Mouse (Mus musculus): ENCODE measurements at regions not wholly inside any gene's neighbourhood (a gene's known extent, or its start where the extent isn't known, plus 50 kb on each side); places are given as distances from the start of the nearest gene placed in this dataset.

DNA sequence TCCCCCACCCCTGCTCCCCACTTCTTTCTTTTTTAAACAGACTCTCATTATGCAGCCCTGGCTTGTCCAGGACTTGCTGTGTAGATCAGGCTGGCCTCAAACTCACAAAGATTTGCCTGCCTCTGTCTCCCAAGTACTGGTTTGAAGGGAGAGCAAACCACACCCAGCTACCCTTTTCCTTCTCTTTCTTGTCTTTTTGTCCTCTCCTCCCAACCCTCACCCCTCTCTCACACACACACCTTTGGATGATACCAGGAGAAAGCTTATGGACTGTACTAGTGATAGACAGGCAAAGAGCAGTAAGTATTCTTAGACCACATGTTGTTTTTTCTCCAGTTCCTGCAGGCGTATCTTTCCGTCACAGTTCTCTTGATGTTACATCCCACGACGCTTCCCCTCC is 65.8 kb upstream of the Mkln1 start:
- no peak overlapping the region for H3K27ac ChIP-seq
- no peaks in the 10 kb centered on the region for H3K4me1 ChIP-seq (replicated peaks; ENCODE audit: insufficient read depth, low read length)
- no peaks in the 10 kb centered on the region for H3K9me3 ChIP-seq (replicated peaks; ENCODE audit: low read length)
- H3K27me3 ChIP-seq (ENCODE audit: insufficient read depth, low read length), result no peaks in the 10 kb centered on the region
- no peak overlapping the region for H3K9ac ChIP-seq (ENCODE audit: low read depth, low read length)
- H3K4me2 ChIP-seq (ENCODE audit: low read length), result no peak overlapping the region
- ATAC-seq (replicated peaks; ENCODE audit: low FRiP score, low read depth) (no peak), DNase-seq (ENCODE audit: low spot score) (no peak)
- no peak for TF ChIP-seq CTCF (IDR thresholded peaks at IDR 0.05; ENCODE audit: low read depth)
- H3K36me3 ChIP-seq (ENCODE audit: insufficient read depth, low read length), result no peaks in the 10 kb centered on the region
- 73% methylated on average over 4 of the region's 4 CpGs for WGBS
- no peak overlapping the region for H3K4me3 ChIP-seq (replicated peaks; ENCODE audit: low read depth, low read length)

DNA sequence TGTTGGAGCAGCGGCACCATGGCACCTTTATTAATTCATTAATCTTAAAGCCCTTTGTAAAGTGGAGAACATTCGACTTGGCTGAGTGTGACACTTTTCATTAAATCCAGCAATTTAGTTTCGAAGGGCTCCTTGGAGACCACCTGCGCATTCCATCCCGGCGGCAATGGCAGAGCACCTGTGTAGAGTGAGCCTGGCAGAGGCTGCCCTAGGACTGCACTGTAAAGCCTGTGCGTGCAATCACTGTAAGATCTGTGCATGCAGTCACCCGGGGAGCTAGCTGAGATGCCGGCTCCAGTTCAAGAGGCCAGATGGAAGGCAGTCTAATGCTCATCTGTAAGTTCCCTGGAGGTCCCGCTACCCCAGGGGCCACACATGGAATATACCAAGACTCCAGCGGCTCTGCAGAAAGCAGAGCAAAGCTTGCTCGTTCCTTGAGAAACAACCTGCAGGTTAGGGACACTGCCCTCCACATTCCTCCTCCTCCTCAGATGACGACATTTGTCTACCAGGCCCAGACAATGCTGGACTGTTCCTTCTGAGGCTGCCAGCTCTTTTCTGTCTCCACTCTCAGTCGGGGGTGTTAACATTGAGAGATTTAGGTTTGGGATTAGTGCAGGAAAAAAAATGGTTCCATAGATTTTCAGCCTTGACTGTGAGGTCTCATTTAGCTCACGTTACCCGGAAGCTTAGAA is 65.2 kb upstream of the Mkln1 start:
- H3K9ac ChIP-seq (ENCODE audit: low read depth, low read length), result no peak overlapping the region
- H3K36me3 ChIP-seq (ENCODE audit: insufficient read depth, low read length), result no peaks in the 10 kb centered on the region
- no peaks in the 10 kb centered on the region for H3K27me3 ChIP-seq (ENCODE audit: insufficient read depth, low read length)
- no peaks in the 10 kb centered on the region for H3K4me1 ChIP-seq (replicated peaks; ENCODE audit: insufficient read depth, low read length)
- H3K4me3 ChIP-seq (replicated peaks; ENCODE audit: low read depth, low read length), result no peak overlapping the region
- no peak for TF ChIP-seq CTCF (IDR thresholded peaks at IDR 0.05; ENCODE audit: low read depth)
- 66% methylated on average over 16 of the region's 16 CpGs for WGBS
- no peak overlapping the region for H3K4me2 ChIP-seq (ENCODE audit: low read length)
- no peaks in the 10 kb centered on the region for H3K9me3 ChIP-seq (replicated peaks; ENCODE audit: low read length)
- H3K27ac ChIP-seq, result no peak overlapping the region
- ATAC-seq (replicated peaks; ENCODE audit: low FRiP score, low read depth), result no peak
- DNase-seq (ENCODE audit: low spot score), result no peak

DNA sequence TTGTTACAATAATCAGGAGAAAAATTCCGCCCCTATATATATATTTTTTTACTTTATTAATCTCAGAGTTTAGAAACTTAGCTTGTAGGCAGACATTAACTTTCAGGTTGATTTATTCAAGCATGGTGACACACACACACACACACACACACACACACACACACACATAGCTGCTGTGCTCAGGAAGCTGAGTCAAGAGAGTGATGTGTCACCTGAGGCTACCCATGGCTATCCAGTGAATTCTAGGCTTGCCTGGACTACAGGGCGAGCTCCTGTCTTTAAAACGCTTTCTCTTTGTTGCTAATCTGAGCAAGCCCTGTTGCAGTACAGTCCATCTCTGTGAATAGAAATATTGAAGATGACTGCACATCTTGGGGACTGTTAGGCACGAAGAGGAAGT is 64.4 kb upstream of the Mkln1 start:
- H3K4me1 ChIP-seq (replicated peaks; ENCODE audit: insufficient read depth, low read length), result no peaks in the 10 kb centered on the region
- no peak for DNase-seq (ENCODE audit: low spot score)
- H3K9ac ChIP-seq (ENCODE audit: low read depth, low read length), result no peak overlapping the region
- ATAC-seq (replicated peaks; ENCODE audit: low FRiP score, low read depth), result no peak
- no peak overlapping the region for H3K4me2 ChIP-seq (ENCODE audit: low read length)
- 87% methylated on average over 4 of the region's 4 CpGs for WGBS
- no peaks in the 10 kb centered on the region for H3K27me3 ChIP-seq (ENCODE audit: insufficient read depth, low read length)
- no peaks in the 10 kb centered on the region for H3K36me3 ChIP-seq (ENCODE audit: insufficient read depth, low read length)
- TF ChIP-seq CTCF (IDR thresholded peaks at IDR 0.05; ENCODE audit: low read depth), result no peak
- H3K4me3 ChIP-seq (replicated peaks; ENCODE audit: low read depth, low read length), result no peak overlapping the region
- H3K27ac ChIP-seq, result no peak overlapping the region
- no peaks in the 10 kb centered on the region for H3K9me3 ChIP-seq (replicated peaks; ENCODE audit: low read length)

GRCm38 (mm10) chr6:31339122-31339947 is 59.2 kb upstream of the Mkln1 start:
- no peak for DNase-seq (ENCODE audit: low spot score)
- H3K4me1 ChIP-seq (replicated peaks; ENCODE audit: insufficient read depth, low read length), result no peaks in the 10 kb centered on the region
- H3K27me3 ChIP-seq (ENCODE audit: insufficient read depth, low read length), result no peaks in the 10 kb centered on the region
- no peak overlapping the region for H3K9ac ChIP-seq (ENCODE audit: low read depth, low read length)
- H3K36me3 ChIP-seq (ENCODE audit: insufficient read depth, low read length), result no peaks in the 10 kb centered on the region
- H3K27ac ChIP-seq, result no peak overlapping the region
- H3K4me3 ChIP-seq (replicated peaks; ENCODE audit: low read depth, low read length), result no peak overlapping the region
- WGBS, result 55% methylated on average over 13 of the region's 13 CpGs
- ATAC-seq (replicated peaks; ENCODE audit: low FRiP score, low read depth), result no peak
- TF ChIP-seq CTCF (IDR thresholded peaks at IDR 0.05; ENCODE audit: low read depth), result no peak
- no peak overlapping the region for H3K4me2 ChIP-seq (ENCODE audit: low read length)
- no peaks in the 10 kb centered on the region for H3K9me3 ChIP-seq (replicated peaks; ENCODE audit: low read length)

- ATAC-seq (replicated peaks; ENCODE audit: low FRiP score, low read depth) (no peak), DNase-seq (ENCODE audit: low spot score) (no peak)
- WGBS, result 21% methylated on average over 1 of the region's 1 CpGs
- H3K36me3 ChIP-seq (ENCODE audit: insufficient read depth, low read length), result no peaks in the 10 kb centered on the region
- no peak overlapping the region for H3K9ac ChIP-seq (ENCODE audit: low read depth, low read length)
- TF ChIP-seq CTCF (IDR thresholded peaks at IDR 0.05; ENCODE audit: low read depth), result no peak
- H3K9me3 ChIP-seq (replicated peaks; ENCODE audit: low read length), result no peaks in the 10 kb centered on the region
- H3K27ac ChIP-seq, result no peak overlapping the region
- H3K27me3 ChIP-seq (ENCODE audit: insufficient read depth, low read length), result no peaks in the 10 kb centered on the region
- no peaks in the 10 kb centered on the region for H3K4me1 ChIP-seq (replicated peaks; ENCODE audit: insufficient read depth, low read length)
- H3K4me3 ChIP-seq (replicated peaks; ENCODE audit: low read depth, low read length), result no peak overlapping the region
- no peak overlapping the region for H3K4me2 ChIP-seq (ENCODE audit: low read length)
Observed at GRCm38 (mm10) chr6:31339948-31340250, 58.6 kb upstream of the Mkln1 start.

DNA sequence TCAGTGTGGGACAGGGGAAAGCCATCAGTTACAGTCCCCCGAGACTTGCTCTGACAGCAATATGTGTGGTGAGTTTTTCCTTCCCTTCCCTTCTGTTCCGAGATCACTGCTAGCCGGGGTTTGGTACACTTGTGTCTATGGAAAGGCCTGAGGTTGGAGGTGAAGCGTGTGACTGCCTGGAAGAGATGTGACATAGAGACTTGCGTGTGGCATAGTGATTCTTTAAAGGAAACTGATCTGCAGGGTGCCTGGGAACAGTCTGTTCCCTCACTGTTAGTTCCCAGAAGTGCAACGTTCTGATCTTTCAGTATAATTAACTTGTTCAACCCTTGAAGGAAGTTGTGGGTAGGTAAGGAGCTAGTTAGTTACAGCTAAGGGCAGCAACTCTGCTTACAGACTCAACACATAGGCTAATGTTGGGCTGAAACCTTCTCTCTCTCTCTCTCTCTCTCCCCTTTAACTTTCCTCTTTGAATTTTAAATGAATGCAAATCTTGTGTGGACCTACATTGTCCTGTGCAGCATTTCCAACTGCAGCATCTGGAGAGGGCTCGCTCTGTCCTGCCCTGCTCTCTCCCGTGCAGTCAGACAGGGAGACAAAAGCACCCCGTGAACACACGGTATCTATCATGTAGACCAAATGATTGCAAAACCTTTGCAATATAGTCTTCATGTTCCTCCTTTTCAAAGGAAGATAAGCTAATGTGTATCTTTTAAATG is 53.0 kb upstream of the Mkln1 start:
- 62% methylated on average over 10 of the region's 10 CpGs for WGBS
- Histone ChIP-seq H3K27me3 (ENCODE audit: insufficient read depth, low read length) (no peaks in the 10 kb centered on the region), H3K9ac (ENCODE audit: low read depth, low read length) (no peak overlapping the region), H3K36me3 (ENCODE audit: insufficient read depth, low read length) (no peaks in the 10 kb centered on the region), H3K4me1 (replicated peaks; ENCODE audit: insufficient read depth, low read length) (no peaks in the 10 kb centered on the region), H3K27ac (no peak overlapping the region), H3K9me3 (replicated peaks; ENCODE audit: low read length) (no peaks in the 10 kb centered on the region), H3K4me2 (ENCODE audit: low read length) (no peak overlapping the region), H3K4me3 (replicated peaks; ENCODE audit: low read depth, low read length) (no peak overlapping the region)
- DNase-seq (ENCODE audit: low spot score), result no peak
- no peak for ATAC-seq (replicated peaks; ENCODE audit: low FRiP score, low read depth)
- no peak for TF ChIP-seq CTCF (IDR thresholded peaks at IDR 0.05; ENCODE audit: low read depth)

Data from kidney, postnatal 0 days (tissue).